Mouse (Mus musculus) cerebellum, postnatal 36 days (tissue): ENCODE data around the gene Polr2j.

Source experiments
- DNase-seq, 2 experiments: peaks; one replicate each; pipeline ENCODE4 v3.0.0; 2021 to 2022; ENCODE audit warnings: mixed read lengths in 2 of 2

The Polr2j gene

GRCm38 (mm10) chr5:136115891-136116783 is at the start of gene Polr2j:
Gene Polr2j (plus strand): TSS chr5:136116631.
- peak; percentile 98 to 99 for DNase-seq

GRCm38 (mm10) chr5:136069411-136069810 is 47.0 kb upstream of the Polr2j start:
- no peak for DNase-seq

GRCm38 (mm10) chr5:136073051-136073450 is 43.4 kb upstream of the Polr2j start:
- DNase-seq: no peak

- no peak for DNase-seq
Measured at GRCm38 (mm10) chr5:136073526-136073925, 42.9 kb upstream of the Polr2j start.

- DNase-seq: no peak
Measured at GRCm38 (mm10) chr5:136075076-136075475, 41.4 kb upstream of the Polr2j start.

- no peak for DNase-seq
Measured at GRCm38 (mm10) chr5:136076284-136076683, 40.1 kb upstream of the Polr2j start.

GRCm38 (mm10) chr5:136077001-136077550 is 39.4 kb upstream of the Polr2j start:
- no peak for DNase-seq

GRCm38 (mm10) chr5:136078136-136078535 is 38.3 kb upstream of the Polr2j start:
- no peak for DNase-seq

GRCm38 (mm10) chr5:136082345-136082744 is 34.1 kb upstream of the Polr2j start:
- no peak for DNase-seq

GRCm38 (mm10) chr5:136083669-136084107 is 32.7 kb upstream of the Polr2j start, which contains the start of gene Rasa4:
Gene Rasa4 (plus strand): TSS chr5:136083916.
- DNase-seq: peak; percentile 89 to 94

- no peak for DNase-seq
Measured at GRCm38 (mm10) chr5:136084144-136084881, 32.1 kb upstream of the Polr2j start.

GRCm38 (mm10) chr5:136084891-136085651 is 31.4 kb upstream of the Polr2j start:
- DNase-seq: peak; percentile 22 to 56

GRCm38 (mm10) chr5:136086290-136086689 is 30.1 kb upstream of the Polr2j start:
- no peak for DNase-seq

- peak in 1 of 2 experiments; percentile 19 for DNase-seq
Measured at GRCm38 (mm10) chr5:136088821-136089575, 27.4 kb upstream of the Polr2j start.

GRCm38 (mm10) chr5:136091927-136092326 is 24.5 kb upstream of the Polr2j start:
- no peak for DNase-seq

- no peak for DNase-seq
Measured at GRCm38 (mm10) chr5:136094249-136095010, 22.0 kb upstream of the Polr2j start.

- DNase-seq: no peak
Measured at GRCm38 (mm10) chr5:136095089-136095488, 21.3 kb upstream of the Polr2j start.

- no peak for DNase-seq
Measured at GRCm38 (mm10) chr5:136098536-136098935, 17.9 kb upstream of the Polr2j start.

GRCm38 (mm10) chr5:136102099-136102820 is 14.2 kb upstream of the Polr2j start:
- DNase-seq: peak; percentile 75 to 78

GRCm38 (mm10) chr5:136104511-136104910 is 11.9 kb upstream of the Polr2j start:
- DNase-seq: no peak
